Mouse (Mus musculus) hindbrain, embryonic 11.5 days (tissue): ENCODE results near the gene Traf6. TPM values are rescaled to one million over a fixed set of nuclear protein-coding genes. Genes with fewer than 3 reads are reported as not detected.
A peak's percentile ranks its signal among the peaks of the same experiment; 100 is the strongest.

Experiments used
- ATAC-seq: fragments of 200-750 bp; cut with Nextera tagmentation; 2 replicates; pipeline ENCODE4 v1.8.0; 2017; ENCODE audit warnings: mild to moderate bottlenecking, moderate TSS enrichment, moderate library complexity; ENCODE audit not compliant: low FRiP score
- DNase-seq: peaks from one replicate; pipeline ENCODE4 v3.0.0-alpha.2; 2015; ENCODE audit warnings: low spot score
- H3K27ac ChIP-seq: fragments of 300-500 bp; sonication (generic); 2 replicates; pipeline ENCODE4 v1.5.1; 2014; ENCODE audit warnings: mild to moderate bottlenecking, low read depth, low read length
- H3K27me3 ChIP-seq: fragments of 300-500 bp; sonication (generic); 2 replicates; pipeline ENCODE4 v1.6.1; 2014; ENCODE audit warnings: mild to moderate bottlenecking, low read length, moderate library complexity, mixed read lengths; ENCODE audit not compliant: control insufficient read depth, insufficient read depth
- H3K36me3 ChIP-seq: fragments of 300-500 bp; sonication (generic); 2 replicates; pipeline ENCODE4 v1.6.1; 2014; ENCODE audit warnings: mild to moderate bottlenecking, low read length, moderate library complexity, mixed read lengths; ENCODE audit not compliant: control insufficient read depth, insufficient read depth
- H3K4me1 ChIP-seq: fragments of 300-500 bp; sonication (generic); replicated peaks from 2 replicates; pipeline ENCODE4 v1.6.1; 2014; ENCODE audit warnings: low read length, mixed read lengths; ENCODE audit not compliant: control insufficient read depth, insufficient read depth
- H3K4me2 ChIP-seq: fragments of 300-500 bp; sonication (generic); replicated peaks from 2 replicates; pipeline ENCODE4 v1.6.1; 2014; ENCODE audit warnings: mild to moderate bottlenecking, low read depth, low read length
- H3K4me3 ChIP-seq: fragments of 300-500 bp; sonication (generic); 2 replicates; pipeline ENCODE4 v1.5.1; 2014; ENCODE audit warnings: low read depth, low read length
- H3K9ac ChIP-seq: fragments of 300-500 bp; sonication (generic); 2 replicates; pipeline ENCODE4 v1.6.1; 2014; ENCODE audit warnings: low read depth, low read length
- H3K9me3 ChIP-seq: fragments of 300-500 bp; sonication (generic); 2 replicates; pipeline ENCODE4 v1.6.1; 2016; ENCODE audit warnings: low read length; ENCODE audit not compliant: control insufficient read depth
- WGBS: fragments of 180-500 bp; shearing (Covaris S2); extraction: QIAGEN DNeasy Blood & Tissue Kit; methylation state at CpG from one replicate; pipeline ENCODE4 v1.1.7; 2014; 5-methylcytosine and 5-hydroxymethylcytosine counted together
- polyA plus RNA-seq: library from polyadenylated mRNA; unstranded; fragments of >200 nt; fragmentation: Nextera tagmentation; extraction: Ambion mirVana; gene quantifications from 2 replicates; pipeline ENCODE4 v1.2.1, GENCODE M21; 2014

Gene Traf6
- polyA plus RNA-seq, 1 experiment from 2014 or later = 16.5 TPM

GRCm38 (mm10) chr2:101715650-101716323 is 37.6 kb downstream of the Traf6 start:
- DNase-seq = peak; percentile 44
- Histone ChIP-seq H3K9ac (no peak overlapping the region), H3K27ac (no peak overlapping the region), H3K4me2 (no peak overlapping the region), H3K36me3 (0 out of 2 replicates have a peak, but pooled peaks cover 4% of the 10 kb centered on the region), H3K9me3 (no peaks in the 10 kb centered on the region), H3K27me3 (no peaks in the 10 kb centered on the region), H3K4me3 (no peak overlapping the region), H3K4me1 (no peaks in the 10 kb centered on the region)
- WGBS = 83% methylated on average over 8 of the region's 8 CpGs
- no peak for ATAC-seq

GRCm38 (mm10) chr2:101717162-101717561 is 38.9 kb downstream of the Traf6 start:
- Histone ChIP-seq H3K4me1 (no peaks in the 10 kb centered on the region), H3K27ac (no peak overlapping the region), H3K9ac (no peak overlapping the region), H3K4me3 (no peak overlapping the region), H3K27me3 (no peaks in the 10 kb centered on the region), H3K4me2 (no peak overlapping the region), H3K9me3 (no peaks in the 10 kb centered on the region), H3K36me3 (0 out of 2 replicates have a peak, but pooled peaks cover 4% of the 10 kb centered on the region)
- ATAC-seq (no peak), DNase-seq (no peak)
- 92% methylated on average over 13 of the region's 13 CpGs for WGBS

GRCm38 (mm10) chr2:101721835-101722234 is 43.6 kb downstream of the Traf6 start:
- Histone ChIP-seq H3K36me3 (no peaks in the 10 kb centered on the region), H3K27ac (0 out of 2 replicates have a peak overlapping the region, but pooled peaks have one; percentile 78), H3K4me1 (peaks cover 5% of the 10 kb centered on the region; the same call in 1 of the 2 replicates), H3K9ac (no peak overlapping the region), H3K9me3 (no peaks in the 10 kb centered on the region), H3K27me3 (no peaks in the 10 kb centered on the region), H3K4me2 (no peak overlapping the region), H3K4me3 (no peak overlapping the region)
- 89% methylated on average over 4 of the region's 4 CpGs for WGBS
- ATAC-seq (no peak), DNase-seq (no peak)

GRCm38 (mm10) chr2:101722370-101723332 is 44.4 kb downstream of the Traf6 start:
- H3K36me3 ChIP-seq = no peaks in the 10 kb centered on the region
- H3K27me3 ChIP-seq = no peaks in the 10 kb centered on the region
- ATAC-seq (peak; percentile 90), DNase-seq (peak; percentile 69)
- no peak overlapping the region for H3K4me3 ChIP-seq
- peaks cover 5% of the 10 kb centered on the region; the same call in 1 of the 2 replicates for H3K4me1 ChIP-seq
- WGBS = 22% methylated on average over 8 of the region's 8 CpGs
- no peaks in the 10 kb centered on the region for H3K9me3 ChIP-seq
- no peak overlapping the region for H3K4me2 ChIP-seq
- H3K27ac ChIP-seq = peak overlapping the region; percentile 78
- no peak overlapping the region for H3K9ac ChIP-seq

- Histone ChIP-seq H3K9ac (no peak overlapping the region), H3K4me1 (peaks cover 5% of the 10 kb centered on the region; the same call in 1 of the 2 replicates)
These were observed 45.2 kb downstream of the Traf6 start for GRCm38 (mm10) chr2:101723333-101723881.

GRCm38 (mm10) chr2:101727787-101728186 is 49.6 kb downstream of the Traf6 start:
- Histone ChIP-seq H3K9me3 (no peaks in the 10 kb centered on the region), H3K9ac (no peak overlapping the region), H3K4me2 (no peak overlapping the region), H3K4me3 (no peak overlapping the region), H3K4me1 (peaks cover 4% of the 10 kb centered on the region; the same call in 1 of the 2 replicates), H3K36me3 (no peaks in the 10 kb centered on the region), H3K27me3 (no peaks in the 10 kb centered on the region), H3K27ac (no peak overlapping the region)
- no peak for ATAC-seq
- DNase-seq = no peak

More at GRCm38 (mm10) chr2:101723333-101723881, 45.2 kb downstream of the Traf6 start:
- H3K27me3 ChIP-seq = no peaks in the 10 kb centered on the region
- WGBS = 55% methylated on average over 10 of the region's 10 CpGs
- ATAC-seq (peak; percentile 12; the same call in 1 of the 2 replicates), DNase-seq (peak; percentile 20)
- no peaks in the 10 kb centered on the region for H3K9me3 ChIP-seq
- no peak overlapping the region for H3K4me3 ChIP-seq
- H3K27ac ChIP-seq = peak overlapping the region; percentile 78; the same call in 1 of the 2 replicates
- H3K4me2 ChIP-seq = no peak overlapping the region
- H3K36me3 ChIP-seq = no peaks in the 10 kb centered on the region

GRCm38 (mm10) chr2:101729472-101729871 is 51.2 kb downstream of the Traf6 start:
- Histone ChIP-seq H3K4me1 (no peaks in the 10 kb centered on the region), H3K9me3 (no peaks in the 10 kb centered on the region), H3K4me3 (no peak overlapping the region), H3K27ac (no peak overlapping the region), H3K9ac (no peak overlapping the region), H3K4me2 (no peak overlapping the region), H3K36me3 (no peaks in the 10 kb centered on the region), H3K27me3 (no peaks in the 10 kb centered on the region)
- 52% methylated on average over 1 of the region's 1 CpGs for WGBS
- DNase-seq (no peak), ATAC-seq (no peak)

GRCm38 (mm10) chr2:101730972-101731371 is 52.7 kb downstream of the Traf6 start:
- H3K9ac ChIP-seq = no peak overlapping the region
- H3K36me3 ChIP-seq = no peaks in the 10 kb centered on the region
- ATAC-seq (no peak), DNase-seq (no peak)
- no peak overlapping the region for H3K27ac ChIP-seq
- no peaks in the 10 kb centered on the region for H3K4me1 ChIP-seq
- H3K9me3 ChIP-seq = no peaks in the 10 kb centered on the region
- H3K4me2 ChIP-seq = no peak overlapping the region
- no peak overlapping the region for H3K4me3 ChIP-seq
- H3K27me3 ChIP-seq = no peaks in the 10 kb centered on the region
